Mouse (Mus musculus) neural tube, embryonic 13.5 days (tissue): ENCODE measurements around the gene Hpgd. TPM values are rescaled to one million over a fixed set of nuclear protein-coding genes. Genes with fewer than 3 reads are reported as not detected.
"Not testable (repeated sequence)": the region's sequence is repeated elsewhere in the genome, so short reads cannot be mapped to it uniquely, and the experiment has no call there.

Experiments
- ATAC-seq: fragments of 200-750 bp; cut with Nextera tagmentation; 2 replicates; pipeline ENCODE4 v1.8.0; 2017; ENCODE audit warnings: low read depth, mild to moderate bottlenecking, moderate TSS enrichment, moderate library complexity
- H3K27ac ChIP-seq: fragments of 300-500 bp; sonication (generic); replicated peaks from 2 replicates; pipeline ENCODE4 v1.5.1; 2015; ENCODE audit warnings: moderate library complexity, mild to moderate bottlenecking, inconsistent platforms
- H3K27me3 ChIP-seq: fragments of 300-500 bp; sonication (generic); 2 replicates; pipeline ENCODE4 v1.6.1; 2015; ENCODE audit warnings: mild to moderate bottlenecking, inconsistent platforms
- H3K36me3 ChIP-seq: fragments of 300-500 bp; sonication (generic); 2 replicates; pipeline ENCODE4 v1.6.1; 2015; ENCODE audit warnings: mild to moderate bottlenecking, inconsistent platforms
- H3K4me1 ChIP-seq: fragments of 300-500 bp; sonication (generic); replicated peaks from 2 replicates; pipeline ENCODE4 v1.6.1; 2015; ENCODE audit warnings: inconsistent platforms
- H3K4me2 ChIP-seq: fragments of 300-500 bp; sonication (generic); 2 replicates; pipeline ENCODE4 v1.6.1; 2015; ENCODE audit warnings: inconsistent platforms, mild to moderate bottlenecking, moderate library complexity
- H3K4me3 ChIP-seq: fragments of 300-500 bp; sonication (generic); 2 replicates; pipeline ENCODE4 v1.5.1; 2015; ENCODE audit warnings: mild to moderate bottlenecking, inconsistent platforms
- H3K9ac ChIP-seq: fragments of 300-500 bp; sonication (generic); 2 replicates; pipeline ENCODE4 v1.6.1; 2015; ENCODE audit warnings: moderate library complexity, mild to moderate bottlenecking, inconsistent platforms
- H3K9me3 ChIP-seq: fragments of 300-500 bp; sonication (generic); 2 replicates; pipeline ENCODE4 v1.6.1; 2016; ENCODE audit warnings: inconsistent platforms
- WGBS: fragments of 180-500 bp; shearing (Covaris S2); methylation state at CpG from one replicate; pipeline ENCODE4 v1.1.7; 2015; 5-methylcytosine and 5-hydroxymethylcytosine counted together
- polyA plus RNA-seq: library from polyadenylated mRNA; unstranded; fragments of >200 nt; fragmentation: Nextera tagmentation; extraction: Ambion mirVana; gene quantifications from 2 replicates; pipeline ENCODE4 v1.2.1, GENCODE M21; 2015

Gene Hpgd
- polyA plus RNA-seq, 1 experiment from 2014 or later: 6.3 TPM

DNA sequence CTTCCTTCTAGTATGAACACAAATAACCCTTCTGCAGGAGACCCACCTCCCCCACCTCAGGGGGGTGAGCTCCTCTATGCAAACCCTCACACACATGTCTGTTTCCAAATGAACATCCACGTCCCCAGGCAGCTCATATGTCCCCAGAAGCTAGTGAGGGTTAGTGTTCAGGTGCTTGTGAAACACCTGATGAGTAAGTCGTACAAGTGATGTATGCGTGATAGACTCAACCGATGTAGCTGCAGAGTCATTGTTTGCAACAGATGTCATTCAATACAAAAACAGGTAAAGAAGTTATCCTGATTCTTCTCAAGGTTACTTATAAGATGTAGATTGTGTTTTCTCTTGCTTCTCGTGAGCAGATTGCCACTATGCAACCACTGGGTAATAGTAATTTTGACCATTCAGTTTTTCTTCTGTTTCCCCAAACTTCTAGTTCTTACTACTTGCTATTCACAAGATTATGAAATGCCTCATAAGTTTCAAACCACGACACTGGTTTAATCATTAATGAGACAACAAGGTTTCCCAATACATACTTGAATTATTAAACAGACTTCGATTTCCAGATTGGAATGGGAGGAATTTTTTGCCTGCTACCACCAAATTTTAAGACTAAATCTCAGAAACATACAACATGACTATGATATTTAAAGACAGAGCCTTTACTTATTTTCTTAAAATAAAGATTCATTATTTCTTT, 6.9 kb upstream of the Hpgd start:
- no peak overlapping the region for H3K4me2 ChIP-seq
- WGBS: 84% methylated on average over 7 of the region's 7 CpGs
- no peaks in the 10 kb centered on the region for H3K36me3 ChIP-seq
- H3K4me1 ChIP-seq: no peaks in the 10 kb centered on the region
- no peak overlapping the region for H3K9ac ChIP-seq
- ATAC-seq: no peak
- H3K27ac ChIP-seq: no peak overlapping the region
- no peaks in the 10 kb centered on the region for H3K9me3 ChIP-seq
- no peak overlapping the region for H3K4me3 ChIP-seq
- peaks cover 3% of the 10 kb centered on the region for H3K27me3 ChIP-seq

DNA sequence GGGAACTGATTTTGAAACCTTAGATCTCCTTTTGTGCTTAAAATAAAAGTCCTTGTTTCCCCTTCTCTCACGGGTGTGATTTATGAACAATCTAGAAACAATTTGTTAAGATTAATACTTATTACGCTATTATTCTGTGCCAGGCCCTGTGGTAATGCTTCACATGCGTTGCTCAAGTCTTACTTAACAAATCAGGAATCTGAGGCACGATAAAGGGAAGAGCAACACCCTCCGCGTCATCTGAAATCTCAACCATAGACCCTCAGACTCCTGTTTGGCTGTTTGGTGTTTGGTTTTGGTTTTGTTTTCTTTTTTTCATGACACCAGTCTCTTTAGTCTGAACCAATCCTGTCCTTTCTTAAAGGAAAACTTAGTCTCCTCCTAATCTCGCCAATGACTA, 2.1 kb upstream of the Hpgd start:
- no peak overlapping the region for H3K27ac ChIP-seq
- no peaks in the 10 kb centered on the region for H3K9me3 ChIP-seq
- 78% methylated on average over 7 of the region's 7 CpGs for WGBS
- ATAC-seq: no peak
- H3K4me3 ChIP-seq: no peak overlapping the region
- peaks cover 26% of the 10 kb centered on the region for H3K27me3 ChIP-seq
- no peak overlapping the region for H3K9ac ChIP-seq
- no peaks in the 10 kb centered on the region for H3K36me3 ChIP-seq
- H3K4me2 ChIP-seq: no peak overlapping the region
- peaks cover 21% of the 10 kb centered on the region for H3K4me1 ChIP-seq

DNA sequence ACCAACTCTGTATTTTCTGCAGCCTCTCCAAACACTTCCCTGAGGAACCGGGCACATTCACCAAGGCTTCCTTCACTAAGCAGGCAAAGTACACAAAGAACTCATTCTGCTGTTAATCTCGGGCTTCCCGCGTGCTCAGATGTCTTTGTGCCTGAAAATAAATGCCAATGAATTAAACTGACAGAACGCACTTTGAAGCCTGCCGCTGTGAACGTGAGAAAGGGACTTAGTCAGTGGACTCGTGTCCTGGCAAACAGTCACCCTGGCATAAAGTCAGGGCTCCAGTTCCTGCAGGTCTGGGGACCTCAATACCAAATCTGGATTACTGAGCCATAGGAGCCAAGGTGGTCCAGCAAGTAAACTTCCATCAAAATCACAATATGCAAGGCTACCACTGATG, 905 bp upstream of the Hpgd start:
- ATAC-seq: no peak
- Histone ChIP-seq H3K4me2 (peak overlapping the region; percentile 93; the same call in 1 of the 2 replicates), H3K36me3 (no peaks in the 10 kb centered on the region), H3K27ac (no peak overlapping the region), H3K9me3 (no peaks in the 10 kb centered on the region), H3K27me3 (peaks cover 26% of the 10 kb centered on the region), H3K4me1 (peaks cover 21% of the 10 kb centered on the region), H3K9ac (no peak overlapping the region), H3K4me3 (no peak overlapping the region)
- WGBS: 3% methylated on average over 8 of the region's 8 CpGs

DNA sequence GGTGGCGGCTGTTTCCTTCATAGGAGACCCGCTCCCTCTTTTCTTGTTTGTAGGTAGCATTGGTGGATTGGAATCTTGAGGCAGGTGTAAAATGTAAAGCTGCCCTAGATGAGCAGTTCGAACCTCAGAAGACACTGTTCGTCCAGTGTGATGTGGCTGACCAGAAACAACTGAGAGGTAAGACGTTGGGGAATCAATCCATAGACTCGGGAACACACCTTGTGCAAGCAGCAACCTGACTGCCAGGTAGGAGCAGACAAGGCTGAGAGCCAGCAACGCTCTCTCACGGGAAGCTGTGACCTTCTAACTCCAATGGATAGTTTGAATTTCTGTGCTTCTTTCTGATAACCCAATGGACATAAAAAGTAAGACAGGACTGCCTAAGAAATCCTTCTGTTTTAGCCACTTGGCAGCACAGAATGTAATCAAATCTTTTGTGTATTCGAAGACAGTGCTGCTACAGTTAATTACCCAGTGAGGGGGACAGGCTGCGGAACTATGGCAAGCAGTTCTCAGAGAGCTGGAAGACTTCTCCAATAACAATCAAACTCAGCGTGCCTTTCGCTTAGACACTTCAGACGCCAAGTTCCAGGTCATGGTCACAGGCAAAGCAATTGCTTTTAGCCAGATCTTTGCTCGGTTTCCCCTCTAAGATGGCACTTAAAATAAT, 636 bp downstream of the Hpgd start:
- peak overlapping the region; percentile 71 for H3K9ac ChIP-seq
- ATAC-seq: no peak
- H3K4me3 ChIP-seq: peak overlapping the region; percentile 58
- no peaks in the 10 kb centered on the region for H3K36me3 ChIP-seq
- H3K9me3 ChIP-seq: no peaks in the 10 kb centered on the region
- 21% methylated on average over 14 of the region's 14 CpGs for WGBS
- peaks cover 26% of the 10 kb centered on the region for H3K27me3 ChIP-seq
- H3K4me1 ChIP-seq: peaks cover 21% of the 10 kb centered on the region
- peak overlapping the region; percentile 93 for H3K4me2 ChIP-seq
- no peak overlapping the region for H3K27ac ChIP-seq

DNA sequence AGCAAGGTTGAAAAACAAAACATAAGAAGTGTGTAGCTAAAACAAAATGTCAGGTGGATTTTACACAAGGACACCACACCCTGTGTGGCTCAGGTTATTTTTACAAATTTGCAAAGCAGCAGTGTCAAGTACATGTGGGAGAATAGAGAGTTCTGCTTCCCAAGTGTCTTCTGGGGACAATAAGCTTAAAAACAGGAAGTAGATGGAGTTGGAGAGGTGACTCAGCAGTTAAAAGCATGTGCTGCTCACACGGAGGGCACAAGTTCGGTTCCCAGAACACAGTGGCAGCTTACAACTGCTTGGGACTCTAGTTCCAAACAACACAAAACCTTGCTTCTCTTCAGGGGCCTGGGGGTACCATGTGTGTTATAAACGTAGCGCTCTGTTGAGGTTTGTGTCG, 5.0 kb downstream of the Hpgd start:
- no peaks in the 10 kb centered on the region for H3K36me3 ChIP-seq
- no peak overlapping the region for H3K9ac ChIP-seq
- H3K4me3 ChIP-seq: no peak overlapping the region
- ATAC-seq: no peak
- no peak overlapping the region for H3K27ac ChIP-seq
- no peaks in the 10 kb centered on the region for H3K9me3 ChIP-seq
- H3K4me1 ChIP-seq: peaks cover 6% of the 10 kb centered on the region
- WGBS: 82% methylated on average over 5 of the region's 5 CpGs
- peaks cover 7% of the 10 kb centered on the region for H3K27me3 ChIP-seq
- no peak overlapping the region for H3K4me2 ChIP-seq

DNA sequence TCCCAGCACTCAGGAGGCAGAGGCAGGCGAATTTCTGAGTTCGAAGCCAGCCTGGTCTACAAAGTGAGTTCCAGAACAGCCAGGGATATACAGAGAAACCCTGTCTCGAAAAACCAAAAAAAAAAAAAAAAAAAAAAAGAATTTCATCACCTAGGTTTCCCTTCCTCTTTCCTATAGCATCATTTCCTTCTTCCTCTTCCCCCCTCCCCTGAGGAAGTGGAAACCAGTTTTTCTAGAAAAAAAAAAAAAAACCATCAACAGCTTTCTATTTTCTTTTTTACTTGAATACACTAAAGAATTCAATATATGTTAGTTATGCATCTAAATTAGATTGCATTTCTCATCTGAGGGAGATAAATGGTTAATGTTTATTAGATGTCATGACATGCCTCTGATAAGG, 6.9 kb downstream of the Hpgd start:
- ATAC-seq, H3K4me1 ChIP-seq, H3K36me3 ChIP-seq, H3K4me2 ChIP-seq, H3K9ac ChIP-seq, H3K27ac ChIP-seq, H3K9me3 ChIP-seq, H3K27me3 ChIP-seq, H3K4me3 ChIP-seq: not testable (repeated sequence)
- 75% methylated on average over 3 of the region's 3 CpGs for WGBS

DNA sequence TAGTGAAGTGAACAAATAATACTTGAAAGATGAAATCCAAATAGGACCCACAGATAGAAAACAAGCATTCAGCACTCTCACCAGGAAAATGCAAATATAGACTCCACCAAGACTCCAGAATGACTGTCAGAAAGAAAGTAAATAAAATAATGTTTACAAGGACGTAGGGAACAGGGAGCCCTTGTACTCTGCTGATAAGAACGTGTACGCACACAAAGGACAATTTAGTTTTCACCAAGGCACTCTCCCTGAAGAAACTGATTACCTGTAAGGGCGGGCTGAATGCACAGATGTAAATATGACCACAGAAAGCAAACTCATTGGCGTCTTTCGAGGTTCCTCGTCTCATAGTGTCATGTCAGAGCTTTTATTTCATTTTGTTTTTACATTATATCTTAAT, 10.2 kb downstream of the Hpgd start:
- H3K36me3 ChIP-seq: no peaks in the 10 kb centered on the region
- H3K9me3 ChIP-seq: no peaks in the 10 kb centered on the region
- no peak for ATAC-seq
- H3K27ac ChIP-seq: no peak overlapping the region
- H3K4me3 ChIP-seq: no peak overlapping the region
- H3K27me3 ChIP-seq: no peaks in the 10 kb centered on the region
- H3K4me2 ChIP-seq: no peak overlapping the region
- no peaks in the 10 kb centered on the region for H3K4me1 ChIP-seq
- H3K9ac ChIP-seq: no peak overlapping the region
- 86% methylated on average over 7 of the region's 7 CpGs for WGBS

DNA sequence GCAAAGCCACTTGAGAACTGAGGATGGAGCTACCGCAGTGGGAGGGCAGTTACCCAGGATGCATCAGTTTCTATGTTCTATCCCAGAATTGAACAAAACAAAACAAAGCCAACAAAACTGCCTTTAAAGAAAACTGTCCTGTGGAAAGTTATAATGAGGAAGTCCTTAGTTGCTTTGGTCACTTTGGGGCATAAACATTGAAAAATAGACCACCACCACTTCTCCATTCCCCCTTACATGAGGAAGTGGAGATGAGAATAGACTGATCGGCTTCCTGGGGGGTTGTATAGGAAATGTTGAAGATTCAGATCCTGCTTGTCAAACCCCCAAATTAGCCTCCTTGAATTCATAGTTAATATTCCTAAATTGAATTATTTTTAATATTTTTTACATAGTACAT, 19.2 kb downstream of the Hpgd start:
- Histone ChIP-seq H3K36me3 (no peaks in the 10 kb centered on the region), H3K4me1 (no peaks in the 10 kb centered on the region), H3K9me3 (no peaks in the 10 kb centered on the region), H3K4me3 (no peak overlapping the region), H3K27ac (no peak overlapping the region), H3K9ac (no peak overlapping the region), H3K4me2 (no peak overlapping the region), H3K27me3 (no peaks in the 10 kb centered on the region)
- 89% methylated on average over 2 of the region's 2 CpGs for WGBS
- ATAC-seq: no peak

DNA sequence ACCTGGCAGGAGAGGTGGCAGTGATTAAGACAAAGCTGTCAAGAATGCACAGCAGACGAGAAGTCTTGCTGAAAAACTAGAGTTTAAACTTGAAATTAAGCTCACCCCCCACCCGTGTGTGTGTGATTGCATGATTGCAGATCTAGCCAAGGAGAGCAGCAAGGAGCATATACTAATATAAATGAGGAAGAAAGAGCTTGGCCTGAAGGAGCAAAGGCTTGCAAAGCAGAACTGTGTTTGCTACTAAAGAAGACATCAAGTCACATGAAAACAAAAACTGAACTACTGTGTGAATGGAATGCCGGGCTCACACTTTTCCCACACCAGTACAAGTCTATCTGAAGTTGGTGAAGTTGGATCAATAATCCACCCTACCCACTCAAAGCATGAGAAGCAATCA, 20.8 kb downstream of the Hpgd start:
- 82% methylated on average over 3 of the region's 3 CpGs for WGBS

DNA sequence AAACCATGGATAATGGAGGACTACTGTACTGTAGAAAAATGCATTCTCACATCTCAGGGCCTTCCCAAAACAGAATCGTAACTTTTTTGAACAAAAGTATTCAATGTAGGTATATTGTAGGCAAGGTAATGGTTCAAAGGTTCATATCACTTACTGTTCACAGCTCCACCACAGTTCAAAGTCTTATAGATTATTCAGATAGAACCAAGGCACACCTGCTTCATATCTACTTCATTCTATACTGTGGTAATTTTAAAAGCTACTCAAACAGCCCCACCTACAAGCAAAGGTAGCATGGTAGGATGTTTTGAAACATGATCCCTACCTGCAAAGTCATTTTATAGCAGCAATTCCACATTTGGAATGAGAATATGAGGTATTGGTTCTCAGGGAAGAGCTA, 28.9 kb downstream of the Hpgd start:
- H3K4me3 ChIP-seq: no peak overlapping the region
- H3K36me3 ChIP-seq: no peaks in the 10 kb centered on the region
- WGBS: 93% methylated on average over 1 of the region's 1 CpGs
- H3K9ac ChIP-seq: no peak overlapping the region
- H3K4me1 ChIP-seq: no peaks in the 10 kb centered on the region
- H3K27ac ChIP-seq: no peak overlapping the region
- no peak for ATAC-seq
- no peaks in the 10 kb centered on the region for H3K9me3 ChIP-seq
- no peaks in the 10 kb centered on the region for H3K27me3 ChIP-seq
- H3K4me2 ChIP-seq: no peak overlapping the region

More for the DNA sequence above, 20.8 kb downstream of the Hpgd start:
- no peak for ATAC-seq
- H3K9me3 ChIP-seq: no peaks in the 10 kb centered on the region
- H3K4me3 ChIP-seq: no peak overlapping the region
- no peak overlapping the region for H3K27ac ChIP-seq
- H3K4me2 ChIP-seq: no peak overlapping the region
- no peak overlapping the region for H3K9ac ChIP-seq
- no peaks in the 10 kb centered on the region for H3K27me3 ChIP-seq
- H3K4me1 ChIP-seq: no peaks in the 10 kb centered on the region
- H3K36me3 ChIP-seq: no peaks in the 10 kb centered on the region

DNA sequence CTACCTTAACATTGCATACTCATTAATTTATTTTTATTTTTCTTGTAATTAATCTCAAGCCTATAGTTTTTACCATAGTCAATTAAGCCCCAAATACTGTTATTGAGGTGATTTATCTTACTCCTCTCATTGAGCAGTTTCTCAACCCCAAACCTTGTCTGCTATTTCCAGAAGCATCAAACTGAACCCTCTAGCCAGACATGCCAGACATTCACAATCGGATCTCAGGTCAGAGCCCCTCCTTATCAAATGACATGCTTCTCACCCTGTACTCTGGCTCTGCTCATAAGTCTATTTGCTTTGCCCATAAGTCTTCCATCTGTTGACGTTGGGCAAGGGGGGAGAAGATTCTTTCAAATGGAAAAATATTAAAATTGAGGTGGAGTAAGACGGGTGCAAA, 33.3 kb downstream of the Hpgd start:
- Histone ChIP-seq H3K9me3 (no peaks in the 10 kb centered on the region), H3K4me1 (no peaks in the 10 kb centered on the region), H3K36me3 (no peaks in the 10 kb centered on the region), H3K27me3 (no peaks in the 10 kb centered on the region), H3K9ac (no peak overlapping the region), H3K27ac (no peak overlapping the region), H3K4me3 (no peak overlapping the region), H3K4me2 (no peak overlapping the region)
- ATAC-seq: no peak
- WGBS: 68% methylated on average over 3 of the region's 3 CpGs

DNA sequence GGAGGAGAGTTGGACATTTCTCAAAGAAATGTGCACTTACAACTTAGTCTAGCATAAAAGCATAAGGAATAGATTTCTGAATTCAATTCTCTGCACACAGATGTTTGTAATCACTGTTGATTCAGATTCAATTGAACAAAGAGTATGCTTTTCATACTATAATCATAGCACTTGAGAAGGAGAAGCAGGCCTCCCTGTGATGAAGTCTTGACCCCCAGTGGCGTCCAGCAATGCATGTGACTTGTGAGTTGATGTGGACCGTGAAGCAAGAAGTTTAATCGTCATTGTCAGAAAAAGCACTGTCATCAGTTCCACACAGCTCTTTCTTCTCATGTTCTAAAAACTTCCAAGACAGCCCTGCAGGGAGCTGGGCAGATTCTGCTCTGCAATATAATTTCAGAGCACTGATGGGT, 33.8 kb downstream of the Hpgd start:
- ATAC-seq: no peak
- Histone ChIP-seq H3K27me3 (no peaks in the 10 kb centered on the region), H3K4me1 (no peaks in the 10 kb centered on the region), H3K9me3 (no peaks in the 10 kb centered on the region), H3K36me3 (no peaks in the 10 kb centered on the region), H3K4me3 (no peak overlapping the region), H3K9ac (no peak overlapping the region), H3K4me2 (no peak overlapping the region), H3K27ac (no peak overlapping the region)
- 71% methylated on average over 3 of the region's 3 CpGs for whole genome bisulfite sequencing
